Mouse (Mus musculus): Measurements from ENCODE around the gene Aoc2.
A peak's percentile ranks its signal among the peaks of the same experiment; 100 is the strongest.
"Not testable (repeated sequence)": the region's sequence is repeated elsewhere in the genome, so short reads cannot be mapped to it uniquely, and the experiment has no call there.

The Aoc2 gene

DNA sequence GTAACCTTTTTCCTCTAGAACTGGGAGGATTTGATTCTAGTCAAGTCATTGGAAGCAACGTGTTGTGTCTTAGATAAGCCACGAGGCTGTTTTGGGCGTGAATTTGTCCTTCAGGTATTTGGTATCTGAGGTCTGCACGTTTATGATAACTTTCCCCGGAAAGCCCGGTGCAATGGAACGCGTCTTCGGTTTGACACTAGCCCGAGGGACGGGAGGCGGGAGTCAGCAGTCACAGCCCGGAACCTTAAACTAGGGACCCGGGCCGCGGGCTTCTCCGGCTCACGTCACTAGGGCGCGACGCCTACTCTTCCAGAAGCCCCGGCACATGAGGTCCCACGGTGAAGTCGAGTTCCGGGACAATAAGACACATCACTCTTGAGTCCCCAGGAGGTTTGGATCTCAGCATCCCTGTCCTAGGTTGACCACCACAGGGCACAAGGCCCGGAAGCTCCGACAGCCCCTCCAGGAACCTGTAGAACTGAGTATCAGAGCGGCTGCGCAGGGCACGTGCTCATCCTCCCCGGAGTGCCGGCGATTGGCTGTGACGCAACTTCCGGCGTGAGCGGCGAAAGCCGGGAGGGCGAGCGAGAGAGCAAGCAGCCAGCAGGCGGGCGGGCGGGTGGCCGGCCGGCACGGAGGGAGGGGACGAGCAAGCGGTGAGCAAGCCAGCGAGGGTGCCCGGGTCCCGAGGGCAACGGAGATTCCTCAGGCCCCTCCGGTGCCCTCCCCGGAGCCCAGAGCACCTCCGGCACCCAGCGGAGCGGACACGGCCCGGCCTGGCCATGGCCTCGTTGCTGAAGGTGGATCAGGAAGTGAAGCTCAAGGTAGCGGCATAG, 9.0 kb upstream of the Aoc2 start, which contains the start of gene Psme3:
TSS of gene Psme3 (plus strand) at position 549 of the 836 bp plus-strand sequence.
- peak; percentile 93 for DNase-seq (ENCODE audit: low spot score)

DNA sequence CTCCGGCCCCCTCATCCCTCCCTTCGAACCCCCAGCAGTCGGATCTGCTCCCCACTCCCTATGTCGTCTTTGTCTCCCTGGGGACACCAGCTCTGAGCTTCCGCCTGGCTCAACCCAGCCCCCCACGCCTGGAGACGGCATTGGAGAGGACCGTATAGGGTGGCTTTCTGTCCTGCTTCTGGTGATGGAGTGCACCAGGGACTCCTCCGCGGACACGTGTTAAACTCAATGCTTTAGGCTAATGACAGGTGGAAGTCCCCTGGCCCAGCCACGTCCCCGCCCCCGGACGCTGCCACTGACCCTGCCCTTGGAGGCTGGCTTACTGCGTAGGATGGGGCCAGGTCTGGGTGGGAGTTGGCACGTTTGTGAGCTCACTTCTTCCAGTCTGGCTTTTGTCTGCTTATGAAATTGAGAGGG, 8.4 kb upstream of the Aoc2 start:
- DNase-seq (ENCODE audit: low spot score) = no peak

DNA sequence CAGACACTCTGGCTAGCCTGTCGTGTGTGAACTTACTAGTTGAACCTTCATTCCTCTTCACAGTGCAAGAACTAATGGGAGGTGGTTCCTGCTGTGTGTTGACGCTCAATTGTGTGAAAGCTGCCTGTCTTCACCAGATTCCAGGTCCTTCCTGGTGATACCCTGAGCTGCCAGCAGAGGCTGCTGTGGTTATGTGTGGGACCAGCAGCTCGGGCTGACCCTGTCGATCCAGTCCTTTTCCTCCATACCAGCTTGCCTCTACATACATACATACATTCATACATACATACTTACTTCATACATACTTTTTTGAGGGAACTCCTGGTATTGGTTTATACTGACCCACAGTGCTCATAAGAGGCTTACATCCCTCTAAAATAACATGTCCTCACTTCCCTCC, 1.3 kb upstream of the Aoc2 start:
- DNase-seq (ENCODE audit: low spot score) = peak; percentile 54

DNA sequence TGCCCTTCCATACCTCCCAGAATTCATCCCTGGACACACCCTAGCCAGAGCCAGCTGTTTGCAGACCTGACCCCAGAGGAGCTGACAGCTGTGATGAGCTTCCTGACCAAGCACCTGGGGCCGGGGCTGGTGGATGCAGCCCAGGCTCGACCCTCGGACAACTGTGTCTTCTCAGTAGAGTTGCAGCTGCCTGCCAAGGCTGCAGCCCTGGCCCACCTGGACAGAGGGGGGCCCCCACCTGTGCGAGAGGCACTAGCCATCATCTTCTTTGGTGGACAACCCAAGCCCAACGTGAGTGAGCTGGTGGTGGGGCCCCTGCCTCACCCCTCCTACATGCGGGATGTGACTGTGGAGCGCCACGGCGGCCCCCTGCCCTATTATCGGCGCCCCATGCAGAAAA, 338 bp downstream of the Aoc2 start:
- not testable (repeated sequence) for DNase-seq (ENCODE audit: low spot score)

DNA sequence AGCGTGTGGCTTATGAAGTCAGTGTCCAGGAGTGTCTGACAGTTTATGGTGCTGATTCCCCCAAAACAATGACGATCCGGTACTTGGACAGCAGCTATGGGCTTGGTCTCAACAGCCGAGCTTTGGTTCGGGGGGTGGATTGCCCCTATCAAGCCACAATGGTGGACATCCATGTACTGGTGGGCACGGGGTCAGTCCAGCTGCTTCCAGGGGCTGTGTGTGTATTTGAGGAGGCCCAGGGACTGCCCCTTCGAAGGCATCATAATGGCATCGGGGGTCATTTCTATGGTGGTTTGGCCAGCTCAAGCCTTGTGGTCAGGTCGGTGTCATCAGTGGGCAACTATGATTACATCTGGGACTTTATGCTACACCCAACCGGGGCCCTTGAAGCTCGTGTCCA, 1.3 kb downstream of the Aoc2 start:
- DNase-seq (ENCODE audit: low spot score) = no peak

DNA sequence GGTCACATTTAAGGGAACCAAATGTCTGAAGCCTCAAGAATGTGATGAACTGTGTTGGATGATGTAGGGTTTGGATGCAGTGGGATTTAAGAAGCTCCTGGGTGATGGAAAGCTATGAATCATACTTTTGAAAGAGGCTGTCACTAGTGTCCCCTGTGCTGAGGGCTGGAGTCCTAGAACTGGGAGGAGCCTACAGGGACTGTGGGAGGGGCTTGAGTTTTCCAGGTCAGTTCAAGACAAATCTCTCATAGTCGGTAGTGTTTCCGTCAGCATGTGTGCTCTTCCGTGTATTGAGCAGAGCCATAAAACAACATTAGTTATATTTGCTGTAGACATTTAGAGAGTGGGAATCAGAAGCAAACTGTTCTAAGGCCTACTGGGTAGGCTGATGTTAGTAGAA, 2.4 kb downstream of the Aoc2 start:
- DNase-seq (ENCODE audit: low spot score) = no peak

DNA sequence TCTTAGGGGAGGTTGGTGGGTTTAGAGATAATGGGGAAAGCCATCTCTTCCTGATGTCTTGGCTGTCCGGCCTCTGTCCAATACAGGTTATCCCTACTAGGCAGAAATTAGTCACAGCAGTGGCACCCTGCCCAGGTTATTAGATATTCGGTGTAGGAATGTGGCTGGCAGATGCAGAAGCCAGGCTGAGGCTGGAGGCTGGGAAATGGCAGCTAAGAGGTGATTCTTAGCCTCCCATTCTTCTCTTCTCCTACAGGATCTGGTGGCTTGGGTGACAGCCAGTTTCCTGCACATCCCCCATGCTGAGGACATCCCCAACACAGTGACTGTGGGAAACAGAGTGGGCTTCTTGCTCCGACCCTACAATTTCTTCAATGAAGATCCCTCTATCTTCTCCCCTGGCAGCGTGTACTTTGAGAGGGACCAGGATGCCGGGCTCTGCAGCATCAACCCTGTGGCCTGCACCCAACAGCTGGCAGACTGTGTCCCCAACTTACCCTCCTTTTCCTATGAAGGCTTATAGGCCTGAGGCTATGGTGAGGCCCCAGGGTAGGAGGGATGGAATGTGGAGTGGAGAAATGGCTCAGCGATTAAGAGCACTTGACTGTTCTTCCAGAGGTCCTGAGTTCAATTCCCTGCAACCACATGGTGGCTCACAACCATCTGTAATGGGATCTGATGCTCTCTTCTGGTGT, 4.2 kb downstream of the Aoc2 start:
- no peak for DNase-seq (ENCODE audit: low spot score)

DNA sequence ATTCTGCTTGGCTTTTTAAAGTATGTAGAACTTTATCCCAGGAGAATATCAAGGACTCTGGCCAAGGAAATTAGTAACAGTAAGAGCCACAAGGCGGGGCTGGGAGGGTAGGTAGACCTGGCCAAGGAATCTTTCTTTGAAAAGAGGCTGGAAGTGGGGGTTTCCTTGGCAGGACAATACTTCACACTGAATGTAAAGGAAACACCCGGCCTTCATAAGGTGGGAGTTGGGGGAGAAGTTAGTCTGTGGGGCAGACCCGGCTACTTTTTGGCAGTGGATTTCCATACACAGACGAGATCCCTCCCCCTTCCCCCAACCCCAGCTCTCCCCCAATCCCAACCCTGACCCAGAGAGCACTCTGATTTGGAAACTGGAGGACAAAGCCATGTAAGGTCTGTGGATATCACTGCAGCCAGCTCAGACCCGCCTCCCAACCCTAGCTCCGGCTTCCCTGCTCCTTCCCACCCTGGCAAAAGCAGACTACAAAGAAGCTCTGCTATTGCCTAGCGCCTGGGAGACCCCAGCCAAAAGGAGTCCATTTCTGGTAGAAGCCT, 5.6 kb downstream of the Aoc2 start, which contains the start of gene Aoc3:
TSS of gene Aoc3 (plus strand) at position 235 of the 554 bp plus-strand sequence.
- no peak for DNase-seq (ENCODE audit: low spot score)

DNA sequence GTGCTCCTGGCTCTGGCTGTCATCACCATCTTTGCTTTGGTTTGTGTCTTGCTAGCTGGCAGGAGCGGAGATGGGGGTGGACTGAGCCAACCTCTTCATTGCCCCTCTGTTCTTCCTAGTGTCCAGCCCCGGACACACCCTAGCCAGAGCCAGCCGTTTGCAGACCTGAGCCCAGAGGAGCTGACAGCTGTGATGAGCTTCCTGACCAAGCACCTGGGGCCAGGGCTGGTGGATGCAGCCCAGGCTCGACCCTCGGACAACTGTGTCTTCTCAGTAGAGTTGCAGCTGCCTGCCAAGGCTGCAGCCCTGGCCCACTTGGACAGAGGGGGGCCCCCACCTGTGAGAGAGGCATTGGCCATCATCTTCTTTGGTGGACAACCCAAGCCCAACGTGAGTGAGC, 6.1 kb downstream of the Aoc2 start:
- not testable (repeated sequence) for DNase-seq (ENCODE audit: low spot score)

DNA sequence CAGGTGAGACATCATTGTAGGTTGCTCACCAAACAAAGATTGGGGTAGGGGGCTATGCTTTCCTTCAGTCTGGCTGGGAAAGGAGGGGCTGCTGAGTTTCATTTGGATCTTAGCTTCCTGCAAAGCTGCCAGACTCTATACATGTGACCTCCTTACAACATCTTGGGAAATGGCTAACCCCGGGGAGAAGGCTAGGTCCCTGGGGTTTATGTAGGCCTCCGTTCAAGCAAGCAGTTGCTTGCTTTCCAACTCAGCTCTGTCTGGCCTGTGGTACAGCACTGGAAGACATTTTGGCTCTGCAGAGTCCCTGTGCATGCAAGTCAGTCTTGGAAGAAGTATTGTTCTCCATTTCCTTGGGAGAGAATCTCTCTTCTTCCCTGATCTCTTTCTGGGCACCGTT, 7.7 kb downstream of the Aoc2 start:
- DNase-seq (ENCODE audit: low spot score) = no peak

DNA sequence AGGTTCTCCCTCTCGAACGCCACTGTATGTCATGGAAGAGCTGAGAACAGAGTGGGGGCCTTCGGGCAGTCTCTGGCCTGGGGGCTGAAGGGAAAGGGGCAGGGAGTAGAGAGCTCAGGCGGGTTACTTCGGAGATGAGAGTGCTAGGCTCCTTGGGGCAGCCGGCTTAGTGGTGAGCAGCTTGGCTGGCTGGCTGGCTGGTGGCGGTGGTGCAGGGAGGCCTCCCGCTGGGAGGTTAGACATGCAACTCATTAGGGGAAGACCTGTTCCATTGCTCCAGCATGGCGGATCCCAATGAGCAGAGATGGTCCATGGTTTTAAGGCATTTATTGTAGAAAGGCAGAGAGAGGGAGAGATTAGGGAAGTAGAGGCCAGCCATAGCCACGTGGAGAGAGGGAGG, 9.2 kb downstream of the Aoc2 start:
- DNase-seq (ENCODE audit: low spot score) = no peak

DNA sequence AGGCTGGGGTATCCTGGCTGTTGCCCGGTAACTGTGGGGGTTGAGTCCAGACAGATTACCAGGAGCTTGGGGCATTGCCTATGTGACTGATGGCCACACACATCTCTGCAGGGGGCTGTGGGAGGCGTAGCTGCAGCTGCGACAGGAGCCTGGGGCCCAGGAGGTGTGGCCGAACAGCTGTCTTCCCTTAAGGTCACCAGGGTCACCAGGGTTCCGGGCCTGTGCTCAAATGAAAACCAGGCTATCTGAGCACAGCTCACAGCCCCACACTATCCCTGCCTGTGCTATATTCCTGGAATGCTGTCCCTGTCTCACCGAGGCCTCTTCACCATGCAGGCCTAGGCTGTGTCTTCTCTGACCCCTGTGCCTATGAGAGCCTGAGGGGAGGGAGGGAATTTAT, 9.7 kb downstream of the Aoc2 start:
- no peak for DNase-seq (ENCODE audit: low spot score)

DNA sequence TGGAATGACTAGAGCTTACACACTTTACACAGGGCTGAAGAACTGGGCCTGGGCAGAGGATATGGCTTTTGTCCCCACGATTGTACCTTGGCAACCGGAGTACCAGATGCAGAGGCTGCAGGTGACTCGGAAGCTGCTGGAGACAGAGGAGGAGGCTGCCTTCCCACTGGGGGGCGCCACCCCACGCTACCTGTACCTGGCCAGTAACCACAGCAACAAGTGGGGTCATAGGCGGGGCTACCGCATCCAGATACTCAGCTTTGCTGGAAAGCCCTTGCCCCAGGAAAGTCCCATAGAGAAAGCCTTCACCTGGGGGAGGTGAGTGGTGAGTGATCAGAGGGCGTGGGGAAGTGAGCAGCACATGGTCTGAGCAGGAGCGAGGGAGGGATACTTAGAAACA, 10.8 kb downstream of the Aoc2 start:
- no peak for DNase-seq (ENCODE audit: low spot score)

DNA sequence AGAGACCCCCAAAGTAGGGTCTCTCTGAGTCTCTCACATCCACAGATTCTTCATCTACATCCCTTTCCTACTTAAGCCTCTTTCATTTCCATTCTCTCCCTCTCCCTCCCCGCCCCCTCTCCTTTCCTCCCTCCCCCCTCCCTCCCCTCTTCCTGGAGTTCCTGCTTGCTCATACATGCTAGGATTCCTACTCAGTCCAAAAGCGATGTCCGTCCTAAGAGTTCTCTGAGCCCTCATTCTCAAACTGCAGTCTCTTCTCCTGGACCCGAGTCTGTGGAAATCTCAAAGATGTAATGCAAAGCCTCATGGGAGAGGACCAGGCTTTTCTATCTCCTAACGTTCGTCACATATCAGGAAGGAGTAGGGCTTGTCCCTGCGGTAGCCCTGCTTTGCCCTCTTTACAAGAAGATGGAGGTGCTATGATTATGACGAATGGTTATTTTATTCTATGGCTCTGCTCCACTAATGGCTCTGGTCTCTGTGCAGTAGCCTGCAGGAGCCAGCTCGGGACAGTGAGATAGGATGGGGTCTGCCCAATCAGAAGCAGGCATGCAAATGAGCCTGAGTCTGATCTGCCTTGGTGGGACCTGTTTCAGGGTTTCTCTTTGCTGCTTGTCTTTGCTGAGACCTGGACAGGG, 13.4 kb downstream of the Aoc2 start:
- DNase-seq (ENCODE audit: low spot score) = no peak

DNA sequence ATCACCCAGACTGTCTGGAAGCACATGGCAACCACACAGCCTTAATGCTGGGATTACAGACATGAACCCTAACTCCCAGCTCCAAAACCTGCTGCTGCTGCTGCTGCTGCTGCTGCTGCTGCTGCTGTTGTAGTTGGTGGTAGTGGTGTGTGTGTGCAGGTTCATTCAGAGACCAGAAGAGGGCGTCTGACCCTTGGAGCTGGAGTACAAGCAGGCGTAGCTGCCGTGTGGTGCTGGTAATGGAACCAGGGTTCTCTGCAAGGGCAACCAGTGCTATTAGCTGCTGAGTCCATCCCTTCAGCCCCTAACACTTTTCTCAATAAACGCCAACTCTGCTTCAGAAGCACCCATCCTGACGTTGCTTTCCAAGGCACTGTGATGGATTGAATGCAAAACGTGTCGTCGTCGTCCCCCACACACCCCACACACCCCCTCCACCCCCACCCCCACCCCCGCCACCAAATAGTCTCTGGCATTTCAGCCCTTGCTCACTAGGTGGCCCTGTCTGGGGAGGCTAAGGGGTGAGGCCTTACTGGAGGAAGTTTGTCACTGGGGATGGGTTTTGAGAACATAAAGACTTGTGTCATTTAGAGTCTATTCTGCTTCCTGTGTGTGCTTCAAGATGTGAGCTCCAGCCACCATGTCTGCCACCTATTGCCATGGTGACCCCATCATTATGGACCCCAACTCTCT, 22.4 kb downstream of the Aoc2 start:
- DNase-seq (ENCODE audit: low spot score) = no peak

DNA sequence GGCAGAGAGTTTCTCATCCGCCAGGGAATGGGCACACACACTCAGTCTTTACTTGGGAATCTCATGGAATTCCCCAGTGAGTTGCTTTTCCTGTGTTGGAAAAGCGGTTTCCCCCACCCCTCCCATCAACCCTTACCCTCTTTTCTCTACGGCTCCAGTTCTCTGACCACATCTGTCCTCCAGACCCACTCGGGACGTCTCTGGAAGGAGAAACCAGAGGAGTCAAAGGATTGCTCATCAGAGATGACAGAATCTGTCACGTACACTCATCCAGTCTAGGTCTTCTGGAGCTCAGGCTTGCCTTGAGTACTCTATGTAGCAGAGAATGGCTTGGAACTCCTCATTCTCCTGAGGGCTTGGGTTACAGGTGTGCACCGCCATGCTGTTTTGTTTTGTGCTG, 23.9 kb downstream of the Aoc2 start:
- DNase-seq (ENCODE audit: low spot score) = no peak

DNA sequence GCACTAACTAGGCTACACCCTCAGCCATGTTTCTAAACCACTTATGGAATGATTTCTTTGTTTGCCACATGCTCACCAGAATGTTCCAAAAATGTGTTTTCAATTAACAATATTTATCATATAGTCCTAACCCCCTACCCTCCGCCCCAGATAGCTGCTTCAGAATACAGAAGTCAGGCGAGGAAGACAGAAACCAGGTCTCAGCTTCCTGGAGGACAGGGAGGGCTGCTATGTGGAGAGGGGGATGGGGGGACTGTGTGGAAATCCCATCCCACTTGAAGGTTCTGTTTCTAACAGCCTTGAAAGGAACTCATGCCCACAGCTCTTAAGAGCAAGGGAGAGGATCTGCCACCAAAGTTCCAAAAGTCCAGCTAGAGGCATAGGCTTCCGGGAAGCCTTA, 24.4 kb downstream of the Aoc2 start:
- DNase-seq (ENCODE audit: low spot score) = no peak

DNA sequence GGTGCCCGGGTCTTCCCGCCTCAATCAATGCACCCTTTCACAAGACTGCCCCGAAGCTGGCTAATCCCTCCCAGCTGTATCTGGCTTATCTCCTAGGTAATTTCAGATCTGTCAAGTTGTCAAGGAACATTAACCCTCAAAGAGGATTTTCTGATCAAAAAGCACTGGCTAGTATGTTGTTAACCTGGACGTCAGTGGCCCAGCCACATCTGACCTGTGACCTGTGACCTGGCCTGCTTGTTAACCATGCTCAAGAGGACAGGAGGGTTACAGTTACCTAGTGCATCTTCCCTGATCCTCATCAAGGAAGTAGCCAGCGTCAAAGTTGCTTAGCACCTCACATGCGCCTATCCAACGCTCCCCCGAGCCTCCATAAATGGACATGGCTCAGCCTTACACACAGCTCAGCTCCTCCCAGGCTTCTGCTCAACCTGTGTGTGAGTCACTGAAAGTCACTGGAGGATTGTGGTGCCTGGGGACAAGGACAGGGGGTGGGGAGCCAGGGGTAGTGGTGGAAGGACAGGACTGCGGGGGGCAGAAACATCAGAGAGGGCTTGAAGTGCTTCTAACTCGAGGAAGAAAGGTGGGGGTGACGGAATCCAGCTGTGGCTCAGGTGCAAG, 26.3 kb downstream of the Aoc2 start:
- no peak for DNase-seq (ENCODE audit: low spot score)

DNA sequence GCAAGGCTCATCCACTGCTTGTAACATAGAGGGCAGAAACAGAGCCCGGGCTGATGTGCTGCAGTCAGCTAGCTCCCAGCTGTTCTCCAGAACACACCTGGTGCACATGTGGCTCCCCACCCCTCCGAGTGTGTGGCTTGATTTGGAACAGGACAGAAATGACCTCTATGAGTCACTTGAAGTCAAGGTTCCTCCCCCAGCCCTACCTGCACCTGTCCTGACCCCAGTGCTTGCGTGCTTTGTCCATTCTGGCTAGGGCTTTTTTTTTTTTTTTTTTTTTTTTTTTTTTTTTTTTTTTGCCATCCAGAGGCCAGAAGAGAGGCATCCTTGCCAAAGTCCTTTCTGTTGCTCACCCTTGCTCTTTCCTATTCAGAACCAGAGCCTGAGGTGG, 26.9 kb downstream of the Aoc2 start:
- DNase-seq (ENCODE audit: low spot score) = no peak

DNA sequence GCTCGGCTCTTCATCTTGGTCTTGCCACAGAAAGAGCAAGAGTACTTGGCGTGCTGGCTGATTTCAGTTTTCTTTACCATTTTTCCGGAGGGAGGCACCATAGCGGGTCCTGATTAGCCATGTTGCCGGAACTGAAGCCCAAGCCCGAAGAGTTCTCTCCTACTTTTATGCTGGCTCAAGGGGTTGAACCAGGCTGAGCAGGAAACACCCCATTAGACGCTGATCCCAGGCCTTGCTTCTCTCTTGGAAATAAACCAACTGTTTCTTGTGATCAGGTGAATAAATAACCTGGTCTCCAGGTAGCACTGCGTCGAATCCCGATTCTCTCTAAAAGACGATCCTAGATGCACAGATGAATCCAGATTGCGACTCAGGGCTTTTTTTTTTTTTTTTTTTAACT, 28.6 kb downstream of the Aoc2 start:
- no peak for DNase-seq (ENCODE audit: low spot score)

DNA sequence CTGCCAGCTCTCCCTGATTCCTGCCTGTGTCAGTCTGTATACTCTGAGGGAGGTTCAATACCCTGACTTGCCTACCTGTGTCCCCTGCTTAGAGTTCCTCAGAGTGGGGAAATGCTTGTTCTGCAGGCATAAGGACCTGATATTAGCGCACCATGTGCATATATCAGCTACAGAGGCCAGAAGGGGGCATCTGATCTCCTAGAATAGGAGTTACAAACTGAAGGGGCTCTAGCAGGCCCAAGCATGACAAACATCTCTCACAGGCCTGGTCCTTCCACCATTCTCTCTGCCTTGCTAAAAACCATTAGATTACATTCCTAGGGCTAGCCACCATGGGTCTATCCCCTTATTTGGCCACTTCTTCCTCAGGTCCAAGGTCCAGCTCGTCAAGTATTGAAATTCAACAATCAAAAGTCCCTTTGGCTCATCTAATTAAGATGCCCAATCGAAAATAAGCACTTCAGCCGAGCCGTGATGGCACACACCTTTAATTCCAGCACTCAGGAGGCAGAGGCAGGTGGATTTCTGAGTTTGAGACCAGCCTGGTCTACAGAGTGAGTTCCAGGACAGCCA, 29.7 kb downstream of the Aoc2 start:
- no peak for DNase-seq (ENCODE audit: low spot score)
